Mouse (Mus musculus) embryonic facial prominence, embryonic 11.5 days (tissue): ENCODE data around the gene Mark4. TPM values are rescaled to one million over a fixed set of nuclear protein-coding genes. Genes with fewer than 3 reads are reported as not detected.
A peak's percentile ranks its signal among the peaks of the same experiment; 100 is the strongest.

ENCODE experiments used
- ATAC-seq: fragments of 200-750 bp; cut with Nextera tagmentation; replicated peaks from 2 replicates; pipeline ENCODE4 v1.8.0; 2017; ENCODE audit warnings: low read depth; ENCODE audit not compliant: insufficient number of reproducible peaks, low FRiP score, low TSS enrichment
- DNase-seq: peaks from one replicate; pipeline ENCODE4 v3.0.0-alpha.2; 2015; ENCODE audit warnings: low spot score
- H3K27ac ChIP-seq: fragments of 300-500 bp; sonication (generic); replicated peaks from 2 replicates; pipeline ENCODE4 v1.5.1; 2014; ENCODE audit warnings: mild to moderate bottlenecking, low read depth, low read length, control low read depth
- H3K27me3 ChIP-seq: fragments of 300-500 bp; sonication (generic); 2 replicates; pipeline ENCODE4 v1.6.1; 2014; ENCODE audit warnings: mild to moderate bottlenecking, low read length, moderate library complexity, mixed read lengths; ENCODE audit not compliant: control insufficient read depth, insufficient read depth
- H3K36me3 ChIP-seq: fragments of 300-500 bp; sonication (generic); replicated peaks from 2 replicates; pipeline ENCODE4 v1.6.1; 2014; ENCODE audit warnings: low read depth, mild to moderate bottlenecking, low read length, moderate library complexity, mixed read lengths; ENCODE audit not compliant: control insufficient read depth, insufficient read depth
- H3K4me1 ChIP-seq: fragments of 300-500 bp; sonication (generic); 2 replicates; pipeline ENCODE4 v1.6.1; 2014; ENCODE audit warnings: low read length, mixed read lengths; ENCODE audit not compliant: control insufficient read depth, insufficient read depth
- H3K4me2 ChIP-seq: fragments of 300-500 bp; sonication (generic); 2 replicates; pipeline ENCODE4 v1.6.1; 2014; ENCODE audit warnings: low read depth, mild to moderate bottlenecking, control low read depth, low read length, moderate library complexity
- H3K4me3 ChIP-seq: fragments of 300-500 bp; sonication (generic); 2 replicates; pipeline ENCODE4 v1.5.1; 2014; ENCODE audit warnings: low read depth, low read length, control low read depth
- H3K9ac ChIP-seq: fragments of 300-500 bp; sonication (generic); replicated peaks from 2 replicates; pipeline ENCODE4 v1.6.1; 2014; ENCODE audit warnings: mild to moderate bottlenecking, control low read depth, low read length
- H3K9me3 ChIP-seq: fragments of 300-500 bp; sonication (generic); replicated peaks from 2 replicates; pipeline ENCODE4 v1.6.1; 2016; ENCODE audit warnings: mild to moderate bottlenecking, low read length, inconsistent platforms, mixed read lengths; ENCODE audit not compliant: control insufficient read depth
- WGBS: fragments of 180-500 bp; shearing (Covaris S2); extraction: QIAGEN DNeasy Blood & Tissue Kit; methylation state at CpG from one replicate; pipeline ENCODE4 v1.1.7; 2014; 5-methylcytosine and 5-hydroxymethylcytosine counted together
- polyA plus RNA-seq: library from polyadenylated mRNA; unstranded; fragments of >200 nt; fragmentation: Nextera tagmentation; extraction: Ambion mirVana; gene quantifications from 2 replicates; pipeline ENCODE4 v1.2.1, GENCODE M21; 2014

Gene Mark4
- polyA plus RNA-seq, 1 experiment from 2014 or later, result 7.9 TPM

DNA sequence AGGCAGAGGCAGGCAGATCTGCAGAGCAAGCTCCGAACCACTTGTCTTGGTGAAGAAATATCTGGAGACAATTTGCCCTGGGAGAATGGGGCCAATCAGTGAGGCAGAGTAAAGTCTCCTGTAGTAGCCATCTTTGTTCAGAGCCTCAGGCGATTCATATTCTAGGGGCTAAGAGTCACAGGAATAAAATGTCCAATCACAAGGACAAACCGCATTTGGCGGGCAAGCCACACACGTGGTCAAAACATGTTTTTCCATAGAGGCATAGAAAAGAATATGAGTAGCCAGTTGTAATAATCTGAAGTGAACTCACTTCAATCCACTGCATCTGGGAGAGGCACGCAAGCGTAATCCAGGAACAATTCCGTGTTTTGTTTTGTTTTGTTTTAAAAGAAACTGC is 24.7 kb upstream of the Mark4 start:
- no peak overlapping the region for H3K27ac ChIP-seq
- H3K9ac ChIP-seq, result no peak overlapping the region
- H3K4me1 ChIP-seq, result no peaks in the 10 kb centered on the region
- DNase-seq (no peak), ATAC-seq (no peak)
- no peaks in the 10 kb centered on the region for H3K36me3 ChIP-seq
- H3K4me2 ChIP-seq, result no peak overlapping the region
- no peaks in the 10 kb centered on the region for H3K9me3 ChIP-seq
- peaks cover 3% of the 10 kb centered on the region; the same call in 1 of the 2 replicates for H3K27me3 ChIP-seq
- 86% methylated on average over 8 of the region's 8 CpGs for WGBS
- no peak overlapping the region for H3K4me3 ChIP-seq

DNA sequence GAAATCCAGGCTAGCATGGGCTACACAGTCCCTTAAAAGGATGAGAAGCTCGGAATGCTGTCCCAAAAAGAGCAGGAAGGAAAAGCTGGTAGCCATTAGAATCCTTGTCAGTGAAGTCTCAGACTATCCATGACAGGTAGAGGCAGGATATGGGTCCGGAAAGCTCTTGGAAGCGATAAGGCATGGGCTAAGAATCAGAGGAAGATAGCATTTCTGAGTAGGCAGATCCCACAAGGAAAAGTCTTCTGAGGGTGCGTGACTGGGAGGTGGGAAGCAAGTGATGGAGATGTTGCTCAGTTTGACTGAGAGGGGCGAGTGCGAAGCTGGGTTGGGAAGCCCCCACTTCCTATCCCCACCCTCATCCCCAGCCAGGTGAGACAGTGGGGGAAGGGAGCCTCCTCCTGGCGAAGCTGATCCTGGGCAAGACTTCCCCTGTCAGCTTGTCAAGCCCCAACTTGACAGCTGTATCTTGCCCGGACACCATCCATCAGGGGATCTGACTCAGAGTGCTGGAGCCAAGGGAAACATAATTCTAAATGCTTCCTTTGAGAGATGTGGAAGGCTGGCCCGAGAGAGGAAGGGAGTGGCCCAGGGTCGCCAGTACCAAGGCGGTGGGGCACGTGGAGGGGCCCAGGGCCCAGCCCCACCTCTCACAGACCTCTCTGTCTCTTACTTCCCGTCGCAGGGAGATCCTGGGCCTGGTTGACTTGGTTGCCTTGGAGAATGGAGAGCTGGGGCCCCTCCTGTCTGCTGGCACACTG is 19.2 kb upstream of the Mark4 start:
- Histone ChIP-seq H3K4me3 (no peak overlapping the region), H3K9me3 (no peaks in the 10 kb centered on the region), H3K4me2 (no peak overlapping the region), H3K27ac (no peak overlapping the region), H3K9ac (no peak overlapping the region), H3K4me1 (no peaks in the 10 kb centered on the region), H3K36me3 (no peaks in the 10 kb centered on the region), H3K27me3 (peaks cover 15% of the 10 kb centered on the region)
- ATAC-seq, result no peak
- DNase-seq, result no peak
- 24% methylated on average over 14 of the region's 14 CpGs for WGBS

DNA sequence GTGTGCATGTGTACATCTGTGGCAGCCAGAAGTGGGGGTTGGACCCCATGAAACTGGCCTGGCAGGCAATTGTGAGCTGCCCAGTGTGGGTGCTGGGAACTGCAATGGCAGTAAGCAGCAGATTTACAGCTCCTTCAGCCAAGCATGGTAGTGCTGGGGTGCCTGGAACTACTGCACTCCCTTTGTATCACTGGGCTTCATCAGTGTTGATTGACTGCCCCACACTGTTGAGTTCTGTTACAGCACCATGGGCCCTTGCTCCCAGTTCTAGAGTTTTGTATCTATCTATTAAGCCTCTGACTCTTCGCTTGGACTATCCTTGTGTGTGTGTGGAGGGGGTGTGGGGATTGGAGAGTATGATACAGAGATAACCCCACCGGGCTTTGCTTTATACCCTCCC is 18.5 kb upstream of the Mark4 start:
- H3K27me3 ChIP-seq, result peaks cover 21% of the 10 kb centered on the region
- H3K4me2 ChIP-seq, result no peak overlapping the region
- no peaks in the 10 kb centered on the region for H3K36me3 ChIP-seq
- ATAC-seq (no peak), DNase-seq (no peak)
- WGBS, result 79% methylated on average over 2 of the region's 2 CpGs
- H3K9ac ChIP-seq, result no peak overlapping the region
- no peak overlapping the region for H3K27ac ChIP-seq
- no peaks in the 10 kb centered on the region for H3K9me3 ChIP-seq
- no peak overlapping the region for H3K4me3 ChIP-seq
- no peaks in the 10 kb centered on the region for H3K4me1 ChIP-seq

DNA sequence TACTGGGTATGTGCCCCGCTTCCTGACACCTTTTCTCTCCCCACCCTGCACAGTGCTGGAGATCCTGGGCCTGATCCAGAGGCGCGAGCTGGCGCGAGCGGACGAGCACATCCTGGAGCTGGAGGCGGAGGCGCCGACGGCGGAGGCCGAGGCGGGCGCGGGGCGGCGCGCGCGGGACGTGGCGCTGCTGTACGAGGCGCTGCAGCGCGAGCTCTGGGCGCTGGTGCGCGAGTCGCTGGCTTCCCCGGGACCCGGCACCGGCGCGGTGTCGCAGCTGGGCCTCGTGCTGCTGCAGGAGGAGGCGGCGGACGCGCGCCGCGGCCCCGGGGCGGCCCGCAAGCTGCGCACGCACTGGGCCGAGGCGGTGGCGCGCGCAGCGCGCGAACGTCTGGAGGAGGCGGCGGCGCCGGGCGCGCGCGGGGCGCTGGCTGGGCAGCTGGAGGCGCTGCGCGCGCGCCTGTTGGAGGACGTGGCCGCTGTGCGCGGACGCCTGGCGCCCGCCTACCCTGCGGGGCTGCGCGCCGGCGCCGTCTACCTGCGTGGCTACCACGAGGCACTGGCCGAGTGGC is 15.3 kb upstream of the Mark4 start:
- H3K9me3 ChIP-seq, result no peaks in the 10 kb centered on the region
- peak; percentile 88 for DNase-seq
- H3K36me3 ChIP-seq, result no peaks in the 10 kb centered on the region
- H3K4me3 ChIP-seq, result peak overlapping the region; percentile 51
- peaks cover 43% of the 10 kb centered on the region for H3K27me3 ChIP-seq
- H3K9ac ChIP-seq, result peak overlapping the region; percentile 75
- peak overlapping the region; percentile 85 for H3K4me2 ChIP-seq
- H3K27ac ChIP-seq, result no peak overlapping the region
- no peaks in the 10 kb centered on the region for H3K4me1 ChIP-seq
- under 1% methylated on average over 82 of the region's 89 CpGs for WGBS
- peak; percentile 76 for ATAC-seq

DNA sequence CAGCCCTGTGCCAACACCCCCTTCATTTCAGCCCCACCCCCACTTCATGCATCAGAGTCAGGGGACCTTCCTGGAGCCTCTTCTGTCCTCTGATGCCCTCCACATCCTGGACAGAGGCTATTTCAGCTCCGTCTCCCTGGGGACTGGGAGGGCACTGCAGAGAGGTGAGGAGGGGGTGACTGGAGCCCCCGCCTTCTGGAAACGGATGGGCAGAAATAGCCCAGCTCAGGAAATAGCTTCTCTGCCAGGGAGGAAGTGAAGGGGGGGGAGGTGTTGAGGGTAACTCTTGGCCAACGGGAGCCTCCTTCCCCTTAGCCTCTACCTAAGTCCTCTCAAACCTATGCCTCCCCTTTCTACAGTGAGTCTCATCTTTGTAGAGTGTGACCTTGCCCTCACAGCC is 13.8 kb upstream of the Mark4 start:
- no peak overlapping the region for H3K9ac ChIP-seq
- no peaks in the 10 kb centered on the region for H3K4me1 ChIP-seq
- ATAC-seq, result no peak
- H3K36me3 ChIP-seq, result no peaks in the 10 kb centered on the region
- WGBS, result 38% methylated on average over 4 of the region's 4 CpGs
- DNase-seq, result no peak
- peaks cover 45% of the 10 kb centered on the region for H3K27me3 ChIP-seq
- H3K27ac ChIP-seq, result no peak overlapping the region
- no peaks in the 10 kb centered on the region for H3K9me3 ChIP-seq
- H3K4me3 ChIP-seq, result no peak overlapping the region
- H3K4me2 ChIP-seq, result no peak overlapping the region

DNA sequence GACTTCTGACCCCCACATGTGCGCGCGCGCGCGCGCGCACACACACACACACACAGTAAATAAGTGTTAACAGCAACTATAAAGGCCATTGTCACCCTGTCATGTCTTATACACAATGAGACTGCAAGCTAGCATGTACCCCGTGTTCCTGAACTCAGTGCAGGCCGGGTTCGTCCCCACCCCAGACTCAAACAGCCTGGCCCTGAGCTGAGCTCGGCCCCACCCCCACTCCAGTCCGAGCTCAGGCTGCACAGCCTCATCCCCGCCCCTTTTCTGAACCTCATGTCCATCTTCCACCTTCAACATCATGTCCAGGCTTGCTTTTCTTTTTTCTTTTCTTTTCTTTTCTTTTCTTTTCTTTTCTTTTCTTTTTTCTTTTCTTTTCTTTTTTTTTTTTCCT is 11.7 kb upstream of the Mark4 start:
- Histone ChIP-seq H3K9ac (no peak overlapping the region), H3K4me2 (no peak overlapping the region), H3K36me3 (no peaks in the 10 kb centered on the region), H3K27ac (no peak overlapping the region), H3K4me1 (no peaks in the 10 kb centered on the region), H3K9me3 (no peaks in the 10 kb centered on the region), H3K4me3 (no peak overlapping the region), H3K27me3 (peaks cover 45% of the 10 kb centered on the region)
- no peak for ATAC-seq
- DNase-seq, result no peak
- WGBS, result 9% methylated on average over 14 of the region's 14 CpGs

DNA sequence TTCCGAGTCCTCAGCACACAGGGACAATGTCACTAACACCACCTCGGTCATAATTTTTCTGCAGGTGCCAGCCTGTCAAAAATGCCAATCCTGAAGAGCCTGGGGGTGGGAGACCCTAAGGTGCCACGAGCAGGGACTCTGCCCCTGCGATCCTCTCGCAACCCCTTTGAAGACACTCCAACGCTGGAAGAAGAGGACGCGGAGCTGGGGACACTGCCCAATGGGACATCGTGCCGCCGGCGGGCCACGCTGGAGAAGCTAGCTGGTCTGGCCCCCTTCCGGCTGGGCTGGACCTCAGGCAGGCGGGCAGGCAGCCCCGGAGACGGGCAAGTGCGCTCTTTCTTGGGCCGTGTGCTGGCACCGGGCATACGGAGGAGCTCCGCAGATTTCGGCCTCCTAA is 10.8 kb upstream of the Mark4 start:
- no peaks in the 10 kb centered on the region for H3K9me3 ChIP-seq
- no peak overlapping the region for H3K4me3 ChIP-seq
- no peaks in the 10 kb centered on the region for H3K36me3 ChIP-seq
- H3K27ac ChIP-seq, result no peak overlapping the region
- WGBS, result 16% methylated on average over 23 of the region's 23 CpGs
- H3K9ac ChIP-seq, result no peak overlapping the region
- no peak for ATAC-seq
- DNase-seq, result no peak
- no peak overlapping the region for H3K4me2 ChIP-seq
- peaks cover 45% of the 10 kb centered on the region for H3K27me3 ChIP-seq
- peaks cover 6% of the 10 kb centered on the region for H3K4me1 ChIP-seq

DNA sequence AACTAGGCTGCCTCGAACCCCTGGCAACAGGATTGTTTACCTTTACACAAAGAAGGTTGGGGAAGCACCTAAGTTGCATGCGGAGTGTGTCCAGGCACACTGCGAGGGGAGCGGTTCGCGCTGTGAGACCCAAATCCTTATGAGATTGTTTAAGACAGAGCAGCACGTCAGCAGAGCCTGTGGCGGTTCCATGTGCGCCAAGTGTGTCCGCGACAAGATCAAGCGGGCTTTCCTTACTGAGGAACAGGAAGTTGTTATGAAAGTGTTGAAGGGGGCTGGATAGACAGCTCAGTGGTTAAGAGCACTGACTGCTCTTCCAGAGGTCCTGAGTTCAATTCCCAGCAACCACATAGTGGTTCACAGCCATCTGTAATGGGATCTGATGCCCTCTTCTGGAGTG is 9.7 kb upstream of the Mark4 start:
- ATAC-seq (no peak), DNase-seq (no peak)
- Histone ChIP-seq H3K36me3 (no peaks in the 10 kb centered on the region), H3K9ac (no peak overlapping the region), H3K27me3 (peaks cover 35% of the 10 kb centered on the region), H3K4me2 (no peak overlapping the region), H3K27ac (no peak overlapping the region), H3K4me1 (peaks cover 9% of the 10 kb centered on the region), H3K9me3 (no peaks in the 10 kb centered on the region), H3K4me3 (no peak overlapping the region)
- whole genome bisulfite sequencing, result 62% methylated on average over 12 of the region's 12 CpGs
